Mouse (Mus musculus): ENCODE data around the gene Igsf21.

Gene Igsf21

GRCm38 (mm10) chr4:139986913-139987312 lies 259.7 kb downstream of the Igsf21 start:
- no peak for DNase-seq (ENCODE audit: low spot score)

GRCm38 (mm10) chr4:139978716-139979115 lies 267.9 kb downstream of the Igsf21 start:
- peak; percentile 71 for DNase-seq (ENCODE audit: low spot score)

GRCm38 (mm10) chr4:139977308-139977781 lies 269.2 kb downstream of the Igsf21 start:
- DNase-seq (ENCODE audit: low spot score), result no peak
